ENCODE assay signal across 9 mouse cellular contexts in the genomic region with DNA sequence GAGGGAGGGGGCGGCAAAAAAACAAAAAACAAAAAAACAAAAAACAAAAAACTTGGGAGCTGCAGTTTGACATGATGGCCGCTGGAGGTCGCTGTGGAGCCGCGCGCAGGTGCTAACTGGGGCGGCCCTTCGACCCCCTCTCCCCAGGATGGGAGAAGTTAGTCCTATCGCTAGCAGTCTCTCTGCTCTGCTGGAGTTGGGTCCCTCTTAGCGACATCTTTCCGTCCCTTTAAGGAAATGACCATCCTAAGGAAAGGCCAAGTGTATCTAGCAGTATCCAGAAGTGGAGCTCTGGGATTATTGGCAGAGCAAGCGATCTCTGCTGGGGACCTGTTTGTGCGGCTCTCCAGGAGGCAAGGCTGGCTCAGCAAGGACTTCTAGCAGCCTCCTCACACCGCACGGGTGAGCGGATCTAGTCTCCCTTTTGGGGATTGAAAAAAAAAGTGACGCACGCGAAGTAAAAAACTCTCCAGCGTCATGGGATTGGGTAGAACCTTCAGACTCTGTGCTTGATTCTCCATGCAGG. TPM values are rescaled to one million over a fixed set of nuclear protein-coding genes. Genes with fewer than 3 reads are reported as not detected.
DNase-seq lines count a peak whose midpoint lies in the region; ATAC-seq and TF ChIP-seq lines count a peak whose summit lies in the region.
"Had no signal": no experiment of that assay in that cellular context is flagged by ENCODE, and none has a peak within 500 bp of the region (broad histone marks: within the 10 kb centered on the region; RNA-seq: fewer than 3 reads in every experiment).

No protein-coding gene starts in this region.

- 2% methylated on average over 20 of the region's 20 CpGs for WGBS in hindbrain, embryonic 11.5 days
- 3% methylated on average over 20 of the region's 20 CpGs for WGBS in limb, embryonic 15.5 days

- no peak for DNase-seq in cerebellum, adult 8-10 months
- DNase-seq in MEL (ENCODE audit: low read depth, low spot score) = peak; percentile 79
- peak; percentile 68 for DNase-seq in hindbrain, embryonic 11.5 days (ENCODE audit: low spot score)
- peak; percentile 80 for DNase-seq in naive thymus-derived CD4-positive, alpha-beta T cell, adult 2 months (ENCODE audit: low read depth)
- no peak for DNase-seq in left cerebral cortex, postnatal 36 days (ENCODE audit: low spot score in 2 of 2)

- TF ChIP-seq EP300 in MEL (IDR thresholded peaks at IDR 0.05; ENCODE audit: low read depth in 1 of 2, low read length in 2 of 2) = no peak

- no peaks in the 10 kb centered on the region for H3K79me2 ChIP-seq in MEL (ENCODE audit: control insufficient read depth, insufficient read depth, low read length, poor library complexity)

- peak; percentile 92 for TF ChIP-seq RAD21 in MEL (IDR thresholded peaks at IDR 0.05; ENCODE audit: low read depth, low read length)

- H3K4me2 ChIP-seq in hindbrain, embryonic 11.5 days (replicated peaks; ENCODE audit: low read depth, low read length) = peak overlapping the region; percentile 35
- peak overlapping the region; percentile 57 for H3K4me2 ChIP-seq in limb, embryonic 15.5 days

- H3K4me1 ChIP-seq in MEL (ENCODE audit: control insufficient read depth in 1 of 2, insufficient read depth in 2 of 2, low read length in 2 of 2) = peaks cover 0 to 10% of the 10 kb centered on the region in 2 experiments; a peak in 1 of 4 replicates
- no peaks in the 10 kb centered on the region for H3K4me1 ChIP-seq in hindbrain, embryonic 11.5 days (replicated peaks; ENCODE audit: control insufficient read depth, insufficient read depth, low read length)
- peaks cover 11% of the 10 kb centered on the region for H3K4me1 ChIP-seq in limb, embryonic 15.5 days

- TF ChIP-seq CTCF in MEL (IDR thresholded peaks at IDR 0.05 in 2 of 3, conservative IDR thresholded peaks at IDR 0.05 in 1 of 3; ENCODE audit: control insufficient read depth in 1 of 3, insufficient read depth in 1 of 3, low read depth in 2 of 3, low read length in 3 of 3, poor library complexity in 1 of 3, severe bottlenecking in 1 of 3) = peak; percentile 83 to 97 (median 95)

- intact Hi-C loops in left cerebral cortex, postnatal 36 days (cut with DNase I) = loop anchor here (5.0 kb wide), 1 partner anchor 77 kb away; no protein-coding TSS in a partner anchor

- H3K36me3 ChIP-seq in MEL (ENCODE audit: control insufficient read depth in 1 of 2, insufficient read depth in 2 of 2, low read length in 2 of 2) = no peaks in the 10 kb centered on the region
- H3K36me3 ChIP-seq in hindbrain, embryonic 11.5 days (ENCODE audit: control insufficient read depth, insufficient read depth, low read length) = no peaks in the 10 kb centered on the region
- no peaks in the 10 kb centered on the region for H3K36me3 ChIP-seq in limb, embryonic 15.5 days

- no peak for TF ChIP-seq POLR2A in MEL (IDR thresholded peaks at IDR 0.05; ENCODE audit: control insufficient read depth in 1 of 2, insufficient read depth in 1 of 2, low read depth in 1 of 2, low read length in 2 of 2, poor library complexity in 1 of 2)

- H3K4me3 ChIP-seq in MEL (ENCODE audit: control insufficient read depth in 1 of 2, insufficient read depth in 1 of 2, low read depth in 2 of 2, low read length in 2 of 2) = peak overlapping the region; percentile 64 to 76
- peak overlapping the region; percentile 20; the same call in 1 of the 2 replicates for H3K4me3 ChIP-seq in hindbrain, embryonic 11.5 days (ENCODE audit: low read depth, low read length)
- H3K4me3 ChIP-seq in limb, embryonic 15.5 days = peak overlapping the region; percentile 32

- ATAC-seq in cerebellum, adult (ENCODE audit: insufficient number of reproducible peaks, low FRiP score, low TSS enrichment) = peak; percentile 60
- ATAC-seq in erythroblast, adult 5-6 weeks (replicated peaks; ENCODE audit: low FRiP score, poor library complexity, severe bottlenecking) = peak; percentile 46; the same call in 1 of the 2 replicates
- peak; percentile 68; the same call in 1 of the 2 replicates for ATAC-seq in hindbrain, embryonic 11.5 days (ENCODE audit: low FRiP score)
- no peak for ATAC-seq in limb, embryonic 15.5 days (ENCODE audit: insufficient number of reproducible peaks, low FRiP score, low TSS enrichment, low read depth)

- 0 out of 2 replicates have a peak overlapping the region, but pooled peaks have one; percentile 6 for H3K27ac ChIP-seq in MEL (ENCODE audit: control insufficient read depth, low read depth, low read length)
- no peak overlapping the region for H3K27ac ChIP-seq in hindbrain, embryonic 11.5 days (ENCODE audit: low read depth, low read length)
- H3K27ac ChIP-seq in limb, embryonic 15.5 days = no peak overlapping the region

- H3K9me3 ChIP-seq in MEL (replicated peaks; ENCODE audit: insufficient read depth, low read length) = no peaks in the 10 kb centered on the region
- no peaks in the 10 kb centered on the region for H3K9me3 ChIP-seq in hindbrain, embryonic 11.5 days (ENCODE audit: control insufficient read depth, low read length)
- H3K9me3 ChIP-seq in limb, embryonic 15.5 days = no peaks in the 10 kb centered on the region

- H3K9ac ChIP-seq in MEL (ENCODE audit: control insufficient read depth, low read depth, low read length, poor library complexity, severe bottlenecking) = peak overlapping the region; percentile 58
- no peak overlapping the region; the same call in 1 of the 2 replicates for H3K9ac ChIP-seq in hindbrain, embryonic 11.5 days (ENCODE audit: low read depth, low read length)
- H3K9ac ChIP-seq in limb, embryonic 15.5 days = no peak overlapping the region

- H3K27me3 ChIP-seq in MEL (ENCODE audit: control insufficient read depth in 1 of 2, insufficient read depth in 2 of 2, low read length in 2 of 2) = no peaks in the 10 kb centered on the region
- H3K27me3 ChIP-seq in hindbrain, embryonic 11.5 days (ENCODE audit: control insufficient read depth, insufficient read depth, low read length) = peaks cover 13% of the 10 kb centered on the region
- H3K27me3 ChIP-seq in limb, embryonic 15.5 days = 0 out of 2 replicates have a peak, but pooled peaks cover 3% of the 10 kb centered on the region

TF ChIP-seq in MEL, 35 proteins besides CTCF, POLR2A, EP300 and RAD21:
- no peak for TF ChIP-seq ZMIZ1 (IDR thresholded peaks at IDR 0.05; ENCODE audit: low read depth, low read length)
- TF ChIP-seq TCF12 (IDR thresholded peaks at IDR 0.05; ENCODE audit: low read depth, low read length) = 0 out of 2 replicates have a peak, but pooled peaks have one; percentile 10
- peak; percentile 88 for TF ChIP-seq ZC3H11A (IDR thresholded peaks at IDR 0.05; ENCODE audit: low read depth, low read length)
- peak; percentile 60; the same call in 1 of the 2 replicates for TF ChIP-seq ZNF384 (IDR thresholded peaks at IDR 0.05; ENCODE audit: low read depth, low read length)
- TF ChIP-seq SMC3 (IDR thresholded peaks at IDR 0.05; ENCODE audit: low read depth, low read length) = peak; percentile 88
- TF ChIP-seq ZKSCAN1 (IDR thresholded peaks at IDR 0.05; ENCODE audit: low read depth, low read length) = no peak
- no peak for TF ChIP-seq MEF2A (IDR thresholded peaks at IDR 0.05; ENCODE audit: extremely low read depth, insufficient replicate concordance, low read depth, low read length, poor library complexity, severe bottlenecking)
- TF ChIP-seq MAZ (IDR thresholded peaks at IDR 0.05; ENCODE audit: low read depth, low read length) = peak; percentile 85; the same call in 1 of the 2 replicates
- TF ChIP-seq POLR2AphosphoS5 (IDR thresholded peaks at IDR 0.05; ENCODE audit: borderline replicate concordance, low read depth, low read length) = no peak
- 0 out of 2 replicates have a peak, but pooled peaks have one; percentile 18 for TF ChIP-seq ELF1 (IDR thresholded peaks at IDR 0.05; ENCODE audit: low read depth, low read length)

RNA-seq across cellular contexts. Expression of a gene that starts 7.8 kb away (rescaled TPM):
- 1.3 and 1.5 TPM in 2 replicates for total RNA-seq in MEL (2012; rRNA removed)
- 1 to 10 TPM in 1 of 2 experiments, not detected in 1; 1.7 TPM for polyA plus RNA-seq in MEL (2012; ENCODE audit: insufficient read depth in 1 of 2, insufficient read length in 2 of 2, low read depth in 1 of 2, low replicate concordance in 2 of 2, missing spikeins in 1 of 2)
- 1.0 TPM in 1 of 2 replicates, not detected in the other for total RNA-seq in erythroblast, adult 5-6 weeks (2015; ENCODE audit: low replicate concordance)
- 0.68 and 4.2 TPM in 2 replicates for total RNA-seq in erythroblast, adult 5-6 weeks (2017; ENCODE audit: low replicate concordance)
- 0.88 and 1.3 TPM in 2 replicates for polyA plus RNA-seq in hindbrain, embryonic 11.5 days (2014; fragmentation: Nextera tagmentation; extraction: Ambion mirVana)
- polyA plus RNA-seq in limb, embryonic 15.5 days (2015; fragmentation: Nextera tagmentation; extraction: Ambion mirVana) = 0.61 and 0.96 TPM in 2 replicates
- under 1 TPM in 1 of 2 experiments, not detected in 1; 0.25 TPM for total RNA-seq in left cerebral cortex, postnatal 36 days (2021)
- total RNA-seq: left cerebral cortex, postnatal 25 days had no signal

RNA-seq across cellular contexts. Expression of a gene that starts 17.1 kb away (rescaled TPM):
- total RNA-seq in MEL (2012; rRNA removed) = 83.6 and 105 TPM in 2 replicates
- polyA plus RNA-seq in MEL (2012; ENCODE audit: insufficient read depth in 1 of 2, insufficient read length in 2 of 2, low read depth in 1 of 2, low replicate concordance in 2 of 2, missing spikeins in 1 of 2) = 100 to 1,000 TPM in 1 of 2 experiments, not detected in 1; 184 TPM
- 921 and 924 TPM in 2 replicates for total RNA-seq in erythroblast, adult 5-6 weeks (2015; ENCODE audit: low replicate concordance)
- 849 and 890 TPM in 2 replicates for total RNA-seq in erythroblast, adult 5-6 weeks (2017; ENCODE audit: low replicate concordance)
- 38.1 and 38.2 TPM in 2 replicates for polyA plus RNA-seq in hindbrain, embryonic 11.5 days (2014; fragmentation: Nextera tagmentation; extraction: Ambion mirVana)
- polyA plus RNA-seq in limb, embryonic 15.5 days (2015; fragmentation: Nextera tagmentation; extraction: Ambion mirVana) = 66.9 and 67.9 TPM in 2 replicates
- total RNA-seq in left cerebral cortex, postnatal 36 days (2021) = 10 to 100 TPM; 23.4 to 28.2 TPM

Comparison
In these comparisons a context has a peak if more than half of its experiments do, and no peak if none do; other contexts are left out.
1. DNase-seq: peak in MEL (single experiment), hindbrain, embryonic 11.5 days (single experiment) and naive thymus-derived CD4-positive, alpha-beta T cell, adult 2 months (single experiment); none in cerebellum, adult 8-10 months (single experiment) and left cerebral cortex, postnatal 36 days (0 of 2).
2. H3K4me3 ChIP-seq: peak in every context shown above with its lines; median percentile 70 in MEL; 32 in limb, embryonic 15.5 days; 20 in hindbrain, embryonic 11.5 days.